Mouse (Mus musculus): ENCODE measurements at regions not wholly inside any gene's neighbourhood (a gene's known extent, or its start where the extent isn't known, plus 50 kb on each side); places are given as distances from the start of the nearest gene placed in this dataset.
"Not testable (repeated sequence)": the region's sequence is repeated elsewhere in the genome, so short reads cannot be mapped to it uniquely, and the experiment has no call there.

- not testable (repeated sequence) for TF ChIP-seq CTCF, EP300 (IDR thresholded peaks at IDR 0.05; ENCODE audit: low read depth)
These were observed 280.3 kb upstream of the Olfr1507 start for GRCm38 (mm10) chr14:52775816-52776215.
